Mouse (Mus musculus): Measurements from ENCODE around the gene Tceanc.

DNA sequence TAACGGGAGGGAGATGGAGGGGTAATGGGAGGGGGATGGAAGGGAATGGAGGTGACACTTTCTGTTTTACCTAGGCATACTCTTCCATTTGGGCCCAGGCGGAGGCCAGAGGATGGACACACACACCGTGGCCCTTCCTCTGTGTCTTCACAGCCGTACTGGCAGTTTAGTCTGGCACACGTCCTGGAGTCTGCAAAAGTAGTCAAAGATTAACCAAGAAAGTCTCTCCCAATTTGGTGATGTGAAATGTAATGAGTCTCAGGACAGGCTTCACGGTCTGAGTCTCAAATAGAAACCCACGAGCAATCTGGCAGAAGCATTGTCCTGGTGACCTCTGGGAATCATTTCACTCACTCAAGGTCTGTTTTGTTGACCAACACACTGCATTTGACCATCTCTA lies 34.0 kb upstream of the Tceanc start:
- TF ChIP-seq CTCF (IDR thresholded peaks at IDR 0.05; ENCODE audit: borderline replicate concordance, extremely low read depth, insufficient read depth, insufficient read length) (no peak), POLR2A (IDR thresholded peaks at IDR 0.05; ENCODE audit: borderline replicate concordance, extremely low read depth, insufficient read depth, insufficient read length, poor library complexity, severe bottlenecking) (no peak)
